Mouse (Mus musculus) myocyte (in vitro differentiated cells): ENCODE results near the gene Trpv2. TPM values are rescaled to one million over a fixed set of nuclear protein-coding genes. Genes with fewer than 3 reads are reported as not detected.

Source experiments
- H3K27me3 ChIP-seq: one replicate; pipeline ENCODE4 v1.6.1; 2011; ENCODE audit not compliant: control insufficient read depth, insufficient read depth, insufficient read length
- H3K36me3 ChIP-seq: one replicate; pipeline ENCODE4 v1.6.1; 2011; ENCODE audit not compliant: control insufficient read depth, insufficient read depth
- H3K4me2 ChIP-seq: one replicate; pipeline ENCODE4 v1.6.1; 2011; ENCODE audit warnings: low read depth, control low read depth
- H3K4me3 ChIP-seq: one replicate; pipeline ENCODE4 v1.5.1; 2011; ENCODE audit warnings: mild to moderate bottlenecking, control low read depth, moderate library complexity
- H3K79me2 ChIP-seq: one replicate; pipeline ENCODE4 v1.6.1; 2011; ENCODE audit not compliant: control insufficient read depth, insufficient read depth
- H3ac ChIP-seq: one replicate; pipeline ENCODE4 v1.6.1; 2011; ENCODE audit not compliant: control insufficient read depth, insufficient read length
- CEBPB ChIP-seq: IDR thresholded peaks from 2 replicates; pipeline ENCODE4 v1.6.1; 2011; ENCODE audit warnings: mild to moderate bottlenecking, moderate library complexity; ENCODE audit not compliant: poor library complexity, insufficient read depth, severe bottlenecking
- E2F4 ChIP-seq: IDR thresholded peaks from one replicate; pipeline ENCODE4 v1.6.1; 2011; ENCODE audit warnings: mild to moderate bottlenecking, control low read depth, moderate library complexity; ENCODE audit not compliant: insufficient read depth
- MAX ChIP-seq: IDR thresholded peaks from one replicate; pipeline ENCODE4 v1.6.1; 2011; ENCODE audit warnings: low read depth, mild to moderate bottlenecking, control low read depth
- MYOD1 ChIP-seq, 3 experiments: IDR thresholded peaks; one replicate each; pipeline ENCODE4 v1.6.1; 2011; ENCODE audit warnings: control low read depth in 2 of 3, low read depth in 2 of 3, mild to moderate bottlenecking in 2 of 3, moderate library complexity in 1 of 3; ENCODE audit not compliant: insufficient read length in 2 of 3, control insufficient read depth in 1 of 3
- MYOG ChIP-seq, 3 experiments: IDR thresholded peaks; one replicate each; pipeline ENCODE4 v1.6.1; 2011; ENCODE audit warnings: control low read depth in 2 of 3, low read depth in 2 of 3, mild to moderate bottlenecking in 2 of 3; ENCODE audit not compliant: insufficient read length in 2 of 3, control insufficient read depth in 1 of 3, insufficient read depth in 1 of 3
- POLR2A ChIP-seq: IDR thresholded peaks from one replicate; pipeline ENCODE4 v1.6.1; 2011; ENCODE audit warnings: low read depth, mild to moderate bottlenecking, control low read depth, moderate library complexity; ENCODE audit not compliant: insufficient read length
- POLR2AphosphoS2 ChIP-seq: IDR thresholded peaks from one replicate; pipeline ENCODE4 v1.6.1; 2011; ENCODE audit warnings: low read depth, control low read depth; ENCODE audit not compliant: insufficient read length
- REST ChIP-seq: IDR thresholded peaks from one replicate; pipeline ENCODE4 v1.6.1; 2011; ENCODE audit warnings: mild to moderate bottlenecking, control low read depth, moderate library complexity; ENCODE audit not compliant: insufficient read depth, insufficient read length
- SRF ChIP-seq: IDR thresholded peaks from one replicate; pipeline ENCODE4 v1.6.1; 2011; ENCODE audit warnings: low read depth; ENCODE audit not compliant: control insufficient read depth, insufficient read length
- TCF12 ChIP-seq: IDR thresholded peaks from one replicate; pipeline ENCODE4 v1.6.1; 2011; ENCODE audit warnings: mild to moderate bottlenecking, control low read depth; ENCODE audit not compliant: poor library complexity, insufficient read depth, severe bottlenecking
- TCF3 ChIP-seq: IDR thresholded peaks from one replicate; pipeline ENCODE4 v1.6.1; 2011; ENCODE audit warnings: low read depth, control low read depth; ENCODE audit not compliant: insufficient read length
- USF1 ChIP-seq: IDR thresholded peaks from one replicate; pipeline ENCODE4 v1.6.1; 2011; ENCODE audit warnings: low read depth, mild to moderate bottlenecking, control low read depth, moderate library complexity
- polyA plus RNA-seq: library from polyadenylated mRNA; unstranded; fragments of >200 nt; fragmentation: generic; extraction: Trizol; gene quantifications from one replicate; pipeline ENCODE4 v1.2.1, GENCODE M21; 2012; ENCODE audit warnings: missing spikeins

Trpv2 gene
- polyA plus RNA-seq, 1 experiment, result 5.4 TPM

DNA sequence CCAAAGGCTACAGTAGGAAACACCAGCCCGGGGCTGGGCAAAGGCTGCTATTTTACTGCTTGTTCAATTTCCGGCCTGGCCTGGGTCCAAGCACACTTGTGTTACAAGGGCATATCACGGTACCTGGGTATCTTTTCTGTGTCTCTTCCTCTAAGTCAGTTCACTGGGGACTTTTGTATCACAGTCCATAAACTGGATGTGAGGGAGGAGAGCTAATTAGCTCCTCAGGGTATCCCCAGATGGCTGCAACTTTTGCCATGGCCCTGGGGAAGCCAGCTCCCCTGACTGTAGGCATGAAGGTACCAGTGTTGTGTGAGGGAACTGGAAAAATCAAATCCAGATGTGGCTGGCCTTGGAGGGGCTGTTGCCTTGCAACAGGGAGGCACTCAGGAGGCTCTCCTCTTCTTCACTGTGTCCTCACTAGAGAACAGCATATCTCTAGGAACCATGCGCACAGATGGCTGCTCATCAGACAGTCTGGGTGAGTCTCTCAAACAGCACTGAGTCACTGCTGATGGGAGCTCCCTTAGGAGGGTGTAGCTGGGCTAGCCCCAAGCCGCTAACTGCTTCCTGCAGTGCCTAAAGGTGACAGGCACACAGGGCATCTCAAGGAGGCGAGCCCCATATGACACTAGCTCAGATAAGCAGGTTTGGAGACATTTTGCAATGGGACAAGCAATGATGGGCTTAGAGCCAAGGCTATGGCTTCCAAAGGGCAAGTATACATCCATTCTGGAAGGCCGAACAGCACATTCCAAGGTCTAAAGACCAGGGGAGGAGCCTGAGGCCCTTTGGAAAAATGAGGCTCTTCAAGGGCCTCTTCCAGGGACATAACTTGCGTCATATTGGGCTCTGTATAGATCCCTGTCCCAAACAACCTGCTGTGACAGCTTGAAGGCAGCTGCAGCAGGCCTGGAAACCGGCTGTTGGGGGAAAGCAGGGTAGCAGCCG, 50.3 kb downstream of the Trpv2 start:
- Histone ChIP-seq H3K4me2 (peak overlapping the region; percentile 53), H3K36me3 (no peaks in the 10 kb centered on the region), H3K79me2 (peaks cover 5% of the 10 kb centered on the region), H3K27me3 (no peaks in the 10 kb centered on the region), H3K4me3 (no peak overlapping the region), H3ac (no peak overlapping the region)
- TF ChIP-seq MYOG (IDR thresholded peaks at IDR 0.05; ENCODE audit: control insufficient read depth in 1 of 3, insufficient read depth in 1 of 3, insufficient read length in 2 of 3, low read depth in 2 of 3), result peak in 1 of 3 experiments; percentile 55
- TF ChIP-seq E2F4, result no peak
- TF ChIP-seq POLR2AphosphoS2, result no peak
- no peak for TF ChIP-seq TCF12
- TF ChIP-seq CEBPB, result no peak
- peak; percentile 18 for TF ChIP-seq TCF3
- no peak for TF ChIP-seq USF1
- no peak for TF ChIP-seq REST
- TF ChIP-seq POLR2A, result no peak
- no peak for TF ChIP-seq SRF
- no peak for TF ChIP-seq MAX
- TF ChIP-seq MYOD1 (IDR thresholded peaks at IDR 0.05; ENCODE audit: control insufficient read depth in 1 of 3, insufficient read length in 2 of 3, low read depth in 2 of 3), result peak in 1 of 3 experiments; percentile 29

DNA sequence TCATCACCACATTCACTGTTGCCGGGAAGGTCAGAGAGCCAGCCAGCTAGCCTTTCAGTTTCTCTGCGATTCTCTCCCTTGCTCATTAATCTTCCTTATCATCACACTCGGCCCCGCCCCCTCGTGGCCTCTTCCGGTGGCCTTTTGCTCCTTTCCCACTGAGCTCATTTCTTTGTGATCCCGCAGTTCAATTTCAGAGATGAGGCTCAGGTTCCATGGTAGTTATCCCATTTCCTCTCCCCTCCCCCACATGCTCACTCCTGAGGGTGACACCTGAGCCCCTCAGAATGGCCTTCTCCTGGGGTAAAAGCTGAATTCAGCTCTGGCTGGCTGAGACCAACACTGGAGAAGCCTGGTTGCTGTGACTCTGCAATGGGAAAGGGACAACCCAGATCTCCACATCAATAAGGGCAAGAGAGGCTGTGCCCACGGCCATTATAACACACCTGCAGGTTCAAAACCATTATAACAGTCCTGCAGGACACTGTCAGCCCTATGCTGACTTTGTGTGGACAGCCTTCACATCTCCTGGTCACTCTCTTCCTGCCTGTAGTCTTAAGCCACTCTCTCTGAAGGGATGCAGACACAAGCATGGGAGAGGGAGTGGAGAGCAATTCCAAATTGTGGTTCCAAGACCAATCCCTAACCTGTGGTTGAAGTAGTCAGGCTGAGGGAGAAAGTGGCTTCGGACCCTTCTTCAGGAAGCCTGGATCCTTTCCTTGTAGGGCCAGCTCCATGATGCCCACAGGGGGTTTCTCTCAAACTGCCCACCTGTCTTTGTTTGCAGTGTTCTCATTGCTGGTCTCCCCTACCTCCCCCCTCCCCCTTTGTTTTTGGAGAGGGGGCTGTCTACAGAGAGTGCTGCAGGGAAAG, 55.3 kb downstream of the Trpv2 start:
- Histone ChIP-seq H3K4me2 (peak overlapping the region; percentile 61), H3K36me3 (peaks cover 4% of the 10 kb centered on the region), H3K27me3 (no peaks in the 10 kb centered on the region), H3ac (no peak overlapping the region), H3K4me3 (no peak overlapping the region), H3K79me2 (peaks cover 5% of the 10 kb centered on the region)
- TF ChIP-seq REST (no peak), MAX (no peak), TCF3 (no peak), CEBPB (no peak), SRF (no peak), POLR2AphosphoS2 (no peak), USF1 (no peak), MYOD1 (IDR thresholded peaks at IDR 0.05; ENCODE audit: control insufficient read depth in 1 of 3, insufficient read length in 2 of 3, low read depth in 2 of 3) (no peak), E2F4 (no peak)

DNA sequence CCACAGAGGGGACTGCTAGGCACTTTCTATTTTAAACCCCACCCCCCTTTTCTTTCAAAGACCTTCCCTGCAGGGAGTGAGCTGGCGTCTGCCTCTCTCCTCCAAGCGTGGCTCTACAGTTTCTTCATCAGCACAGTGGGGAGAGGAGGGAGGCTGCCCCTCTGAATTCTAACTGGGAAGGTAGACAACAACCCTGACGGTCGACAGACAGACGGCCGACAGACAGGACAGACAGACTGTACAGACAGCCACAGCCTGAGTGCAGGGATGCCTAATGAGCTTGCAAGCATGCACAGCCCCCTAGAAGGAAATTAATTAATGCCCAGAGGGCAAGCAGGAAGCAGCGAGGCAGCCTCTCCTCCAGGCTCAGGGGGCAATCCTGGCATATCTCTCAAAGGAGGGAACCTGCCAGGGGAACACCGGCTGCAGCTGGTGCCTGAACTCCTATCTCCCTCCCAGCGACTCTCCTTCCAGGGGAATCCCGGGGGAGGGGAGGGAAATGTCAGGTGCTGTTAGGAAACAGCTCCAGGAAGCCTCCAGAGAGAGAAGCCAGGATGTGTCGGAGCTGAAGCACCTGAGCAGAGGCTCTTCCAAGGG, 56.0 kb downstream of the Trpv2 start:
- Histone ChIP-seq H3K79me2 (peaks cover 5% of the 10 kb centered on the region), H3K4me2 (no peak overlapping the region), H3K36me3 (peaks cover 4% of the 10 kb centered on the region), H3ac (no peak overlapping the region), H3K4me3 (no peak overlapping the region), H3K27me3 (no peaks in the 10 kb centered on the region)
- TF ChIP-seq REST (no peak), MYOG (IDR thresholded peaks at IDR 0.05; ENCODE audit: control insufficient read depth in 1 of 3, insufficient read depth in 1 of 3, insufficient read length in 2 of 3, low read depth in 2 of 3) (no peak), MAX (no peak), POLR2AphosphoS2 (no peak), MYOD1 (IDR thresholded peaks at IDR 0.05; ENCODE audit: control insufficient read depth in 1 of 3, insufficient read length in 2 of 3, low read depth in 2 of 3) (no peak), POLR2A (no peak)

DNA sequence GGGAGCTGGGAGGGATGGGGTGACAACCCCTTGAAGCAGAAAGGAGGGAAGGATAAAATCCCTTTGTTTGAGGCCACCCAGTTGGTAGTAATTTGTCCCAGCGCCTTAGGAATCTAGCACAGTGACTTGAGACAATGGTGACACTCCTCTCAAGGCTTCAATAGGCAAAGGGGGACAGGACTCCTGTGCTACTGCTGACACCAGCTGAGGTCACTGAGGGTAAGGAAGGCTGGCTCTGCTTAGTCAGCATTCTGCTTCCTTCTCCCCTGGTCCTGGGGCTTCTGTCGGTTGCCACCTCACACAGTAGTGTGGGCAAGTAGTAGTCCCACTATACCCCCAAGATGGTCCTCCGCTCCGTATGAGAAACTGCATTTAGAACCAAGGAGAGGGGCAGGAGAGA, 56.9 kb downstream of the Trpv2 start:
- no peak overlapping the region for H3K4me2 ChIP-seq
- no peak overlapping the region for H3K4me3 ChIP-seq
- peaks cover 4% of the 10 kb centered on the region for H3K36me3 ChIP-seq
- TF ChIP-seq MYOG (IDR thresholded peaks at IDR 0.05; ENCODE audit: control insufficient read depth in 1 of 3, insufficient read depth in 1 of 3, insufficient read length in 2 of 3, low read depth in 2 of 3) (no peak), POLR2A (no peak), REST (no peak), MYOD1 (IDR thresholded peaks at IDR 0.05; ENCODE audit: control insufficient read depth in 1 of 3, insufficient read length in 2 of 3, low read depth in 2 of 3) (no peak), TCF3 (no peak), POLR2AphosphoS2 (no peak), MAX (no peak), SRF (no peak), CEBPB (no peak), TCF12 (no peak), E2F4 (no peak), USF1 (no peak)
- H3K79me2 ChIP-seq, result peaks cover 5% of the 10 kb centered on the region
- H3K27me3 ChIP-seq, result no peaks in the 10 kb centered on the region
- no peak overlapping the region for H3ac ChIP-seq
